Mouse (Mus musculus): Measurements from ENCODE around the gene Rsph1.

DNA sequence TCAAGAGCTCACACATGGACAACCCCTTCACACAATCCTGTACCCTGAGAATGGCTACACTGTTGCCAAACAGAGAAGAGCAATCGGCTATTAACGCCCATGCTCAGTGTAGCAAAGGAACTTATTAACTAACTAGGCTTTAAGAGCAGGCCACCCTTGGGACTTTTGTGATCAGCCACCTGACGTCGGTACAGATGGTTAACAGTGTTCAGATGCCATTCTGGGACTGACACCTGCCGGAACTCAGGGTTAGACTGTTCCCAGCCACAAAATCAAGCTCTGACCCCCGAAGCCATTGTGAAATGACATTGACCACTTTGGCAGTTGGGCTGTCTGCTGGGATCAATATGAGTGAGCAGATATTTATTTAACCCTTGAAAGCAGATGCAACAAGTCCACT, 15.8 kb downstream of the Rsph1 start:
- no peak for TF ChIP-seq CTCF (IDR thresholded peaks at IDR 0.05; ENCODE audit: control insufficient read depth, insufficient read depth, low read length)
- no peak for TF ChIP-seq POLR2A (IDR thresholded peaks at IDR 0.05; ENCODE audit: borderline replicate concordance, control insufficient read depth, low read depth, low read length)
